Mouse (Mus musculus) left cerebral cortex, postnatal 10 days (tissue): ENCODE measurements around the gene Nectin1. TPM values are rescaled to one million over a fixed set of nuclear protein-coding genes. Genes with fewer than 3 reads are reported as not detected.

Experiments
- DNase-seq, 2 experiments: peaks; one replicate each; pipeline ENCODE4 v3.0.0; 2021 to 2022; ENCODE audit warnings: low spot score in 2 of 2, mixed read lengths in 1 of 2; ENCODE audit errors: extremely low spot score in 1 of 2
- intact Hi-C: fragments of 180-260 bp; cut with DNase I; formaldehyde crosslinking; loops from one replicate; pipeline ENCODE4 v1.15.1; 2025
- total RNA-seq, 2 experiments: library from RNA; stranded (reverse); gene quantifications; 2 replicates each; pipeline ENCODE4 v1.2.3; 2021

Gene Nectin1
- total RNA-seq, 2 experiments from 2014 or later = 99.6 to 104 TPM

- DNase-seq = peak in 1 of 2 experiments; percentile 37
- intact Hi-C loops = no loop called here
Observed at GRCm38 (mm10) chr9:43833232-43833631, 89.4 kb downstream of the Nectin1 start.

DNA sequence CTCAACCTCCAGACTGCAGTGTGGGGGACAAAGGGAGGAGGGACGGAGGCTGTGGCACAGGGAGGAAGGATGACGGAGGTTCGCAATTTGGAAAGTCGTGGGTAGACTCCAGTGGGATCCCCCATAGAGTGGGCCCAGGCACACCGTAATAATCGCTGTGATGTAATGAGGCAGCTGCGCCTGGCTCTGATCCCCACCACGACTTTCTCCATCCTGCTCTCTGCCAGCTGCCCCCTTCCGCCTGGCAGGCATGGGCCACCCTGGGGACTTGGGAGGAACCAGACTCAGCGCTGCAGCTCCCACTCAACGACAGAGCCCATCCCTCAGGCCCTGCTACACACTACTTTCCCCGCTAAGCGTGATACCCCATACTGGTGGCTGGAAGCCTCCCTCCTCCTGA lies 90.5 kb downstream of the Nectin1 start:
- DNase-seq = no peak

DNA sequence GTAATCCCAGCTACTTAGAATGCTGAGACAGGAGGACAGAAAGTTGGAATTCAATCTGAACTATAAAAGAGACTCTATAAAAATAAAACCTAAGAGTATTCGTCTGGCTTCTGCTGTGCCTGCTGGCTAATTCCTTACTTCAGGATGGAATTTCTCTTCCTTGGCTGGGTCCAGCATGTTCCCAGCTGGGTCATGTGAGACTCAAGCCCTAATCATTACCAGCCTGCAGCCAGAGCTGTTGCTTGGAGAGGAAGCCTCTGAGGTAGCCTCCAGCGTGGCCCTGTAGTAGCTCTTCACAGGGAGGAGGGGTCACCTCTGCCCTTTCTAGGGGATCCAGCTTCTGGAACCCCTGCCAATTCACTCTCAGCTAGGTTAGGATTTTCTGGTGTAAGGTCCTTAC lies 94.8 kb downstream of the Nectin1 start:
- intact Hi-C loops = no loop called here
- no peak for DNase-seq

More for the DNA sequence above, 90.5 kb downstream of the Nectin1 start:
- intact Hi-C loops = no loop called here

GRCm38 (mm10) chr9:43842921-43843577 lies 99.3 kb downstream of the Nectin1 start:
- no peak for DNase-seq
- intact Hi-C loops = no loop called here

DNA sequence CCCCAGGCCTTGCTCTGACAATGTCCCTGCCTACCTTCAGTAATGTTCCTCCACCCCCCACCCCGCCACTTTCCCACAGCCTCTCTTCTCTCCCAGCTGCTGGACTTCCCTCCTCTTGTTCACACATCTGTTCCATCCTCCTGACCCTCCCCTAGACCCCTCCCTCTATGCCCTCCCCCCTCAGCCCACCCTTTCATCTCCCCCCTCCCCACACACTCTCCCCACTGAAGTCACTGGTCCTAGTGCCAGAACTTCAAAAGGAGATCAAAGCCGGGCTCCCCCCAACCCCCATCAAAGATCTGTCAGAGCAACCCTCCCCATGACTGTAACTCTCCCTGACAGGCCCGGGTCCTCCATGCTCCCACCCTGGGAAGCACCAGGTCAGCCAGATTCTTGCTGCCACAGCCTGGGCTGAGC lies 99.9 kb downstream of the Nectin1 start:
- intact Hi-C loops = no loop called here
- DNase-seq = no peak

- peak in 1 of 2 experiments; percentile 43 for DNase-seq
- intact Hi-C loops = no loop called here
Observed at GRCm38 (mm10) chr9:43845660-43846455, 102.1 kb downstream of the Nectin1 start.

GRCm38 (mm10) chr9:43847861-43848260 lies 104.1 kb downstream of the Nectin1 start:
- no peak for DNase-seq
- intact Hi-C loops = no loop called here

GRCm38 (mm10) chr9:43850281-43850680 lies 106.5 kb downstream of the Nectin1 start:
- intact Hi-C loops = no loop called here
- DNase-seq = no peak

DNA sequence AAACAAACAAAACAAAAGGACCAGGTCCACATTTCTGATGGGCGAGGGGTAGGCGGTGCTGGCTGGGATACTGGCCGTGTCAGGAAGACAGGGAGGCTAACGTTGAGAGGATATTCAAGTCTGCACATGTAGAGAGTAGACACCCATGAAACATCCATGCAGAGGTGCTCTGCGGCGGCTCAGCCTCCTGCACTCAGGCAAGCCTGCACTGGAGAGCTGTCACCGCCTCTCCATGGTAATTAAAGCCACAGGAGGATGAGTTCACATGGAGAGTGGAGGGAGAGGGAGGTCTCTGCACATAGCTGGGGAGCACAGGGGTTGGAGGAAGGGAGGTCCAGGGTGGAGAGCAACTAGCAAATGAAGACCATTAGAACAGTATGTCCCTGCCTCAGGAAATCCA lies 107.4 kb downstream of the Nectin1 start:
- intact Hi-C loops = no loop called here
- DNase-seq = no peak

DNA sequence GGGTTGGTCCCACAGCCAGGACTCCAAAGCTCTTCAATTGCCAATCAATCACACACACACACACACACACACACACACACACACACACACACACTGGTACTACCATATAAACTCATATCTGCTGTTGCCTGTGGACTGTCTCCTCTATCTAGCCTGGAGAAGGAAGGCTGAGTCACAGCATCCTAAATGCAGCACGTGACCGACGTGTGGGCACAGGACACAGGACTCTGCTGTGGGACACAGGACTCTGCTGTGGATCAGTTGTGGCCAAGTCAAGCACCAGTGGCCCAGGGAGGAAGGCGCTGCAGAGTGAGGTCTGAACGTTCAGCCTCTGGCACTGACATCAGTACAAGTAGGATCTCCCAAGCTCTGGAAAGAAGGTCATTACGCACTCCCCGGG lies 112.1 kb downstream of the Nectin1 start:
- intact Hi-C loops = no loop called here
- DNase-seq = no peak
